Comparison of ENCODE assay signal across 8 mouse cellular contexts in genomic region chr8:84003612-84004246, GRCm38 (mm10). TPM values are rescaled to one million over a fixed set of nuclear protein-coding genes. Genes with fewer than 3 reads are reported as not detected.
DNase-seq lines count a peak whose midpoint lies in the region; ATAC-seq and TF ChIP-seq lines count a peak whose summit lies in the region.

No protein-coding gene starts in this region.

- H3K9ac ChIP-seq in liver, embryonic 11.5 days (ENCODE audit: low read depth, low read length): peak overlapping the region; percentile 71

- TF ChIP-seq POLR2A in cerebellum, adult 2 months (IDR thresholded peaks at IDR 0.05; ENCODE audit: borderline replicate concordance, insufficient read depth, low read length): no peak
- TF ChIP-seq POLR2A in testis, adult 2 months (IDR thresholded peaks at IDR 0.05; ENCODE audit: control insufficient read depth, low read depth, low read length): no peak

- H3K4me1 ChIP-seq in cerebellum, adult 2 months (ENCODE audit: control insufficient read depth, insufficient read depth, low read length): peaks cover 9% of the 10 kb centered on the region
- peaks cover 39% of the 10 kb centered on the region for H3K4me1 ChIP-seq in testis, adult 2 months (ENCODE audit: control insufficient read depth, insufficient read depth, low read length)
- peaks cover 21% of the 10 kb centered on the region for H3K4me1 ChIP-seq in liver, embryonic 11.5 days (replicated peaks; ENCODE audit: control insufficient read depth, insufficient read depth, low read length)

- no peak overlapping the region for H3K27ac ChIP-seq in cerebellum, adult 2 months (ENCODE audit: insufficient read depth, low read length)
- H3K27ac ChIP-seq in testis, adult 2 months (ENCODE audit: control insufficient read depth, insufficient read depth, low read depth, low read length): no peak overlapping the region; the same call in 1 of the 2 replicates
- H3K27ac ChIP-seq in liver, embryonic 11.5 days (ENCODE audit: low read depth, low read length): no peak overlapping the region

- H3K4me2 ChIP-seq in liver, embryonic 11.5 days: peak overlapping the region; percentile 92

- 58% methylated on average over 6 of the region's 6 CpGs for WGBS in cerebellum, adult 2 months
- 77% methylated on average over 6 of the region's 6 CpGs for WGBS in liver, embryonic 11.5 days

- no peaks in the 10 kb centered on the region for H3K9me3 ChIP-seq in liver, embryonic 11.5 days (ENCODE audit: control insufficient read depth, low read length)

- H3K4me3 ChIP-seq in cerebellum, adult 2 months (replicated peaks; ENCODE audit: insufficient read depth, low read depth, low read length): peak overlapping the region; percentile 94
- H3K4me3 ChIP-seq in testis, adult 2 months (ENCODE audit: control insufficient read depth, low read depth, low read length): peak overlapping the region; percentile 91
- H3K4me3 ChIP-seq in liver, embryonic 11.5 days (ENCODE audit: low read depth, low read length): no peak overlapping the region; the same call in 1 of the 2 replicates

- H3K27me3 ChIP-seq in cerebellum, adult 2 months (ENCODE audit: control insufficient read depth, insufficient read depth, low read length): no peaks in the 10 kb centered on the region
- no peaks in the 10 kb centered on the region for H3K27me3 ChIP-seq in testis, adult 2 months (ENCODE audit: control insufficient read depth, insufficient read depth, low read length)
- 0 out of 2 replicates have a peak, but pooled peaks cover 2% of the 10 kb centered on the region for H3K27me3 ChIP-seq in liver, embryonic 11.5 days (replicated peaks; ENCODE audit: control insufficient read depth, insufficient read depth, low read length)

- TF ChIP-seq CTCF in cerebellum, adult 2 months (IDR thresholded peaks at IDR 0.05; ENCODE audit: borderline replicate concordance, insufficient read depth, low read depth, low read length): no peak
- TF ChIP-seq CTCF in testis, adult 2 months (IDR thresholded peaks at IDR 0.05; ENCODE audit: control insufficient read depth, insufficient read depth, insufficient replicate concordance, low read depth, low read length): no peak

- no peaks in the 10 kb centered on the region for H3K36me3 ChIP-seq in testis, adult 2 months (ENCODE audit: control insufficient read depth, insufficient read depth, low read length)
- H3K36me3 ChIP-seq in liver, embryonic 11.5 days (ENCODE audit: control insufficient read depth, insufficient read depth, low read length): peaks cover 18% of the 10 kb centered on the region

- DNase-seq in cerebellum, adult 2 months: no peak
- no peak for DNase-seq in testis, postnatal 14 days (ENCODE audit: low spot score)
- DNase-seq in liver, embryonic 11.5 days (ENCODE audit: low spot score): no peak
- no peak for DNase-seq in ovary, postnatal 36 days (ENCODE audit: low spot score)
- no peak for DNase-seq in B cell, adult 2 months
- no peak for DNase-seq in layer of hippocampus, adult 9-10 months (ENCODE audit: low spot score)

- ATAC-seq in cerebellum, adult (ENCODE audit: insufficient number of reproducible peaks, low FRiP score, low TSS enrichment): no peak
- ATAC-seq in liver, embryonic 11.5 days (replicated peaks; ENCODE audit: low FRiP score): no peak

RNA-seq across cellular contexts. Expression of gene 1700067K01Rik, which starts 2.4 kb away (rescaled TPM):
- polyA plus RNA-seq in cerebellum, adult 2 months (2012; rRNA removed): 0.11 and 0.14 TPM in 2 replicates
- polyA plus RNA-seq in testis, adult 2 months (2012; rRNA removed): 38.1 and 43.2 TPM in 2 replicates
- polyA plus RNA-seq in liver, embryonic 11.5 days (2014; fragmentation: Nextera tagmentation; extraction: Ambion mirVana): 0.29 and 1.5 TPM in 2 replicates

RNA-seq across cellular contexts. Expression of gene Samd1, which starts 6.3 kb away (rescaled TPM):
- polyA plus RNA-seq in cerebellum, adult 2 months (2012; rRNA removed): 50.5 and 55.1 TPM in 2 replicates
- polyA plus RNA-seq in testis, adult 2 months (2012; rRNA removed): 13.7 and 15.3 TPM in 2 replicates
- 13.4 and 17.6 TPM in 2 replicates for polyA plus RNA-seq in liver, embryonic 11.5 days (2014; fragmentation: Nextera tagmentation; extraction: Ambion mirVana)

RNA-seq across cellular contexts. Expression of gene 2210011C24Rik, which starts 8.2 kb away (rescaled TPM):
- polyA plus RNA-seq in cerebellum, adult 2 months (2012; rRNA removed): 4.6 and 7.8 TPM in 2 replicates
- 10.9 and 15.1 TPM in 2 replicates for polyA plus RNA-seq in testis, adult 2 months (2012; rRNA removed)
- not detected in 2 replicates for polyA plus RNA-seq in liver, embryonic 11.5 days (2014; fragmentation: Nextera tagmentation; extraction: Ambion mirVana)

RNA-seq across cellular contexts. Expression of gene Palm3, which starts 17.5 kb away (rescaled TPM):
- polyA plus RNA-seq in cerebellum, adult 2 months (2012; rRNA removed): 2.8 and 4.1 TPM in 2 replicates
- polyA plus RNA-seq in testis, adult 2 months (2012; rRNA removed): 1.2 and 1.9 TPM in 2 replicates
- 0.66 and 1.2 TPM in 2 replicates for polyA plus RNA-seq in liver, embryonic 11.5 days (2014; fragmentation: Nextera tagmentation; extraction: Ambion mirVana)

RNA-seq across cellular contexts. Expression of gene Prkaca, which starts 30.9 kb away (rescaled TPM):
- polyA plus RNA-seq in cerebellum, adult 2 months (2012; rRNA removed): 235 and 256 TPM in 2 replicates
- 101 and 103 TPM in 2 replicates for polyA plus RNA-seq in testis, adult 2 months (2012; rRNA removed)
- polyA plus RNA-seq in liver, embryonic 11.5 days (2014; fragmentation: Nextera tagmentation; extraction: Ambion mirVana): 96.9 and 99.2 TPM in 2 replicates

Comparison
In these comparisons a context has a peak if more than half of its experiments do, and no peak if none do; other contexts are left out.
1. RNA of gene 1700067K01Rik, which starts 2.4 kb away (polyA plus RNA-seq): 38.1 to 43.2 TPM in testis, adult 2 months; 0.29 to 1.5 TPM in liver, embryonic 11.5 days and 0.11 to 0.14 TPM in cerebellum, adult 2 months; every median in the first group is over 10 times any median in the second.